12 mouse cellular contexts compared by ENCODE assay signal in genomic region chr2:121003586-121003985, GRCm38 (mm10). TPM values are rescaled to one million over a fixed set of nuclear protein-coding genes. Genes with fewer than 3 reads are reported as not detected.
DNase-seq lines count a peak whose midpoint lies in the region; ATAC-seq and TF ChIP-seq lines count a peak whose summit lies in the region.
"Had no signal": no experiment of that assay in that cellular context is flagged by ENCODE, and none has a peak within 500 bp of the region (broad histone marks: within the 10 kb centered on the region; RNA-seq: fewer than 3 reads in every experiment).

No protein-coding gene starts in this region.

- DNase-seq in cerebellum, postnatal 14 days, result peak; percentile 40 to 43
- no peak for DNase-seq in cerebellum, adult 18-20 months
- DNase-seq in liver, embryonic 14.5 days (ENCODE audit: low read depth in 3 of 3, low spot score in 3 of 3), result peak in 1 of 3 experiments; percentile 22
- no peak for DNase-seq in liver, embryonic 11.5 days (ENCODE audit: low spot score)
- DNase-seq in A20 (ENCODE audit: low read depth, low spot score) (peak; percentile 59), ZHBTc4 (ENCODE audit: low read depth, low spot score) (peak; percentile 66), adipocyte (ENCODE audit: low spot score) (no peak)
- no peak for DNase-seq in neural tube, embryonic 10.5 days (ENCODE audit: extremely low spot score, low spot score)
- DNase-seq: kidney, adult 18-20 months; liver, embryonic 13.5 days had no signal

- peaks cover 0 to under 1% of the 10 kb centered on the region in 2 experiments; a peak in 2 of 4 replicates for H3K4me1 ChIP-seq in liver, embryonic 14.5 days (replicated peaks; ENCODE audit: control insufficient read depth in 2 of 2, insufficient read depth in 2 of 2, low read length in 1 of 2)
- H3K4me1 ChIP-seq in liver, embryonic 11.5 days (replicated peaks; ENCODE audit: control insufficient read depth, insufficient read depth, low read length), result no peaks in the 10 kb centered on the region
- H3K4me1 ChIP-seq: stomach, embryonic 15.5 days had no signal

- no peak for ATAC-seq in liver, embryonic 14.5 days (ENCODE audit: insufficient read depth)
- ATAC-seq in liver, embryonic 11.5 days (replicated peaks; ENCODE audit: low FRiP score), result no peak
- ATAC-seq: midbrain, embryonic 16.5 days had no signal

- H3K4me3 ChIP-seq in liver, embryonic 14.5 days (ENCODE audit: insufficient read depth in 1 of 2, low read depth in 2 of 2, low read length in 2 of 2), result no peak overlapping the region
- no peak overlapping the region for H3K4me3 ChIP-seq in liver, embryonic 11.5 days (ENCODE audit: low read depth, low read length)
- H3K4me3 ChIP-seq: liver, embryonic 13.5 days; stomach, embryonic 15.5 days had no signal

- H3K9ac ChIP-seq in liver, embryonic 14.5 days (replicated peaks), result no peak overlapping the region
- no peak overlapping the region for H3K9ac ChIP-seq in liver, embryonic 11.5 days (ENCODE audit: low read depth, low read length)
- H3K9ac ChIP-seq: liver, embryonic 13.5 days; stomach, embryonic 15.5 days had no signal

- 69% methylated on average over 2 of the region's 2 CpGs for WGBS in liver, embryonic 14.5 days (ENCODE audit: insufficient replicate concordance)
- 69% methylated on average over 2 of the region's 2 CpGs for WGBS in liver, embryonic 11.5 days

- no peaks in the 10 kb centered on the region for H3K9me3 ChIP-seq in liver, embryonic 14.5 days (ENCODE audit: control insufficient read depth, low read length)
- no peaks in the 10 kb centered on the region for H3K9me3 ChIP-seq in liver, embryonic 11.5 days (ENCODE audit: control insufficient read depth, low read length)
- H3K9me3 ChIP-seq: liver, embryonic 13.5 days; stomach, embryonic 15.5 days had no signal

- peak; percentile 68 for TF ChIP-seq CTCF in liver, embryonic 14.5 days (IDR thresholded peaks at IDR 0.05; ENCODE audit: low read depth)

- no peak overlapping the region for H3K4me2 ChIP-seq in liver, embryonic 14.5 days (ENCODE audit: low read depth)
- no peak overlapping the region for H3K4me2 ChIP-seq in liver, embryonic 11.5 days
- H3K4me2 ChIP-seq: liver, embryonic 13.5 days; stomach, embryonic 15.5 days had no signal

- no peak overlapping the region for H3K27ac ChIP-seq in liver, embryonic 14.5 days
- no peak overlapping the region for H3K27ac ChIP-seq in liver, embryonic 11.5 days (ENCODE audit: low read depth, low read length)
- H3K27ac ChIP-seq: liver, embryonic 13.5 days; stomach, embryonic 15.5 days had no signal

- no peaks in the 10 kb centered on the region for H3K27me3 ChIP-seq in liver, embryonic 14.5 days (ENCODE audit: control insufficient read depth, insufficient read depth, low read length)
- H3K27me3 ChIP-seq in liver, embryonic 11.5 days (replicated peaks; ENCODE audit: control insufficient read depth, insufficient read depth, low read length), result no peaks in the 10 kb centered on the region
- H3K27me3 ChIP-seq: liver, embryonic 13.5 days; stomach, embryonic 15.5 days had no signal

- no peak for TF ChIP-seq EP300 in liver, embryonic 14.5 days (IDR thresholded peaks at IDR 0.05; ENCODE audit: low read depth)

- H3K36me3 ChIP-seq in liver, embryonic 14.5 days (replicated peaks; ENCODE audit: control insufficient read depth, insufficient read depth, low read depth), result no peaks in the 10 kb centered on the region
- H3K36me3 ChIP-seq in liver, embryonic 11.5 days (ENCODE audit: control insufficient read depth, insufficient read depth, low read length), result no peaks in the 10 kb centered on the region
- H3K36me3 ChIP-seq: liver, embryonic 13.5 days; stomach, embryonic 15.5 days had no signal

RNA-seq across cellular contexts. Expression of gene Ccndbp1, which starts 4.6 kb away (rescaled TPM):
- 26.9 and 38.1 TPM in 2 replicates for polyA plus RNA-seq in liver, embryonic 14.5 days (2012; rRNA removed)
- 45.1 and 46.4 TPM in 2 replicates for polyA plus RNA-seq in liver, embryonic 14.5 days (2014; fragmentation: Nextera tagmentation; extraction: Ambion mirVana)
- 42.6 and 45.0 TPM in 2 replicates for polyA plus RNA-seq in liver, embryonic 11.5 days (2014; fragmentation: Nextera tagmentation; extraction: Ambion mirVana)

RNA-seq across cellular contexts. Expression of gene Tmem62, which starts 26.8 kb away (rescaled TPM):
- 1.6 and 1.8 TPM in 2 replicates for polyA plus RNA-seq in liver, embryonic 14.5 days (2012; rRNA removed)
- 3.0 and 3.5 TPM in 2 replicates for polyA plus RNA-seq in liver, embryonic 14.5 days (2014; fragmentation: Nextera tagmentation; extraction: Ambion mirVana)
- polyA plus RNA-seq in liver, embryonic 11.5 days (2014; fragmentation: Nextera tagmentation; extraction: Ambion mirVana), result 3.0 and 3.7 TPM in 2 replicates

RNA-seq across cellular contexts. Expression of gene Ubr1, which starts 33.1 kb away (rescaled TPM):
- 5.1 and 6.0 TPM in 2 replicates for polyA plus RNA-seq in liver, embryonic 14.5 days (2012; rRNA removed)
- 9.3 and 10.2 TPM in 2 replicates for polyA plus RNA-seq in liver, embryonic 14.5 days (2014; fragmentation: Nextera tagmentation; extraction: Ambion mirVana)
- polyA plus RNA-seq in liver, embryonic 11.5 days (2014; fragmentation: Nextera tagmentation; extraction: Ambion mirVana), result 22.3 and 23.4 TPM in 2 replicates

RNA-seq across cellular contexts. Expression of gene Epb42, which starts 33.3 kb away (rescaled TPM):
- 149 and 162 TPM in 2 replicates for polyA plus RNA-seq in liver, embryonic 14.5 days (2012; rRNA removed)
- polyA plus RNA-seq in liver, embryonic 14.5 days (2014; fragmentation: Nextera tagmentation; extraction: Ambion mirVana), result 129 and 131 TPM in 2 replicates
- 61.3 and 70.2 TPM in 2 replicates for polyA plus RNA-seq in liver, embryonic 11.5 days (2014; fragmentation: Nextera tagmentation; extraction: Ambion mirVana)

Comparison
In these comparisons a context has a peak if more than half of its experiments do, and no peak if none do; other contexts are left out.
1. DNase-seq: peak in cerebellum, postnatal 14 days (2 of 2), A20 (single experiment) and ZHBTc4 (single experiment); none in cerebellum, adult 18-20 months (0 of 2), liver, embryonic 11.5 days (single experiment), neural tube, embryonic 10.5 days (single experiment) and adipocyte (single experiment).